Mouse (Mus musculus) brain, embryonic 14.5 days (tissue): ENCODE data around the gene Sdccag8. TPM values are rescaled to one million over a fixed set of nuclear protein-coding genes. Genes with fewer than 3 reads are reported as not detected.

Source experiments
- DNase-seq: peaks from one replicate; pipeline ENCODE4 v3.0.0-alpha.2; 2011; ENCODE audit warnings: low read depth
- CTCF ChIP-seq: fragments of 200-500 bp; IDR thresholded peaks from 2 replicates; pipeline ENCODE4 v1.5.1; 2012; ENCODE audit warnings: inconsistent platforms, mild to moderate bottlenecking, moderate library complexity, borderline replicate concordance; ENCODE audit not compliant: insufficient read depth, insufficient read length; ENCODE audit errors: extremely low read depth
- POLR2A ChIP-seq: fragments of 200-500 bp; IDR thresholded peaks from 2 replicates; pipeline ENCODE4 v1.6.1; 2012; ENCODE audit warnings: mild to moderate bottlenecking, inconsistent platforms, borderline replicate concordance; ENCODE audit not compliant: poor library complexity, insufficient read depth, insufficient read length, severe bottlenecking; ENCODE audit errors: extremely low read depth
- polyA plus RNA-seq: library from polyadenylated mRNA; depleted of rRNA; stranded (reverse); fragments of >200 nt; gene quantifications from 2 replicates; pipeline ENCODE4 v1.2.3, GENCODE M21; 2012; rRNA removed

The Sdccag8 gene
- polyA plus RNA-seq, result 11.2 and 11.4 TPM in 2 replicates

GRCm38 (mm10) chr1:176814591-176815062 is at the start of gene Sdccag8:
Gene Sdccag8, plus strand, starts transcription at chr1:176814660.
- TF ChIP-seq POLR2A (no peak), CTCF (no peak)
- peak; percentile 99 for DNase-seq

GRCm38 (mm10) chr1:176774533-176774932 is 39.9 kb upstream of the Sdccag8 start:
- no peak for TF ChIP-seq POLR2A
- no peak for TF ChIP-seq CTCF
- peak; percentile 29 for DNase-seq

- TF ChIP-seq POLR2A (no peak), CTCF (no peak)
These were observed 25.1 kb upstream of the Sdccag8 start for GRCm38 (mm10) chr1:176789326-176789725.

DNA sequence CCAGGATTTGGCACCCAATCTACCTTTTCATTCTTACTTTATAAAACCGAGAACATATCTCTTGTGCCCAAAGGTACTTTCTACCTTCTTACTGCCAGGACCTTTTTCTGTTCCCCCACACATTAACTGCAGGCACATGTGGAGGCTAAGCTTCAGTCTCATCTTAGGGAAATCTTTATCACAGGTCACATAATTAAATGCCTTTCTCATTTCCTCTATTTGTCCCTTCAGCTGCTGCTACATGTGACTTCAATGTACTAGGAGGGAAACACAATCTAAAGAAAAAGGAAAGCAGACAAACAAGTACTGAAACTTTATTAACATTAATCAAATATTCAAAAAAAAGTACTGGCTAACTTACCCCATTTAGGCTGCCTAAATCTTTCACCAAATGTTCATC is 22.3 kb upstream of the Sdccag8 start:
- DNase-seq, result no peak
- TF ChIP-seq POLR2A (no peak), CTCF (no peak)

More at GRCm38 (mm10) chr1:176789326-176789725, 25.1 kb upstream of the Sdccag8 start:
- no peak for DNase-seq

GRCm38 (mm10) chr1:176798673-176799072 is 15.8 kb upstream of the Sdccag8 start:
- no peak for DNase-seq
- TF ChIP-seq CTCF (no peak), POLR2A (no peak)

GRCm38 (mm10) chr1:176800728-176801365 is 13.6 kb upstream of the Sdccag8 start:
- DNase-seq, result peak; percentile 93
- TF ChIP-seq POLR2A (no peak), CTCF (no peak)

DNA sequence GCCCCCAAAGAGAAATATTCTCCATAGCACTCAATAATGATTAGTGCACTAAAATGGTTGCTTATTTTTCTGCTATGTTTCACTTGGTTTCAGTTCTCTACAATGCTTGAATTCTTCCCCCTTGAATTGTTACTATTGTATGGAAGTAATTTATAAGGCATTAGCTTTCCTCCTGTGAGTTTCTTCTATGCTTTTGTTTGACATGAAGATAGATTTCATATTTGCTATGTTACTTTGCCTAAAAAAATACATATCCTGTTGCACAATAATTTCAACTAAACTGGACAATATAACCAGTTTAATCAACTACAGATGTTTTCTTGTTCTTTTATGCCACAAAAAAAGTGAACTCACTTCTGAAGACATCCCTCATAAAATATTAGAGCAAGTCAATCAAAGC is 4.3 kb upstream of the Sdccag8 start:
- TF ChIP-seq CTCF, result no peak
- TF ChIP-seq POLR2A, result no peak
- DNase-seq, result no peak

GRCm38 (mm10) chr1:176811892-176812291 is 2.6 kb upstream of the Sdccag8 start:
- no peak for DNase-seq

DNA sequence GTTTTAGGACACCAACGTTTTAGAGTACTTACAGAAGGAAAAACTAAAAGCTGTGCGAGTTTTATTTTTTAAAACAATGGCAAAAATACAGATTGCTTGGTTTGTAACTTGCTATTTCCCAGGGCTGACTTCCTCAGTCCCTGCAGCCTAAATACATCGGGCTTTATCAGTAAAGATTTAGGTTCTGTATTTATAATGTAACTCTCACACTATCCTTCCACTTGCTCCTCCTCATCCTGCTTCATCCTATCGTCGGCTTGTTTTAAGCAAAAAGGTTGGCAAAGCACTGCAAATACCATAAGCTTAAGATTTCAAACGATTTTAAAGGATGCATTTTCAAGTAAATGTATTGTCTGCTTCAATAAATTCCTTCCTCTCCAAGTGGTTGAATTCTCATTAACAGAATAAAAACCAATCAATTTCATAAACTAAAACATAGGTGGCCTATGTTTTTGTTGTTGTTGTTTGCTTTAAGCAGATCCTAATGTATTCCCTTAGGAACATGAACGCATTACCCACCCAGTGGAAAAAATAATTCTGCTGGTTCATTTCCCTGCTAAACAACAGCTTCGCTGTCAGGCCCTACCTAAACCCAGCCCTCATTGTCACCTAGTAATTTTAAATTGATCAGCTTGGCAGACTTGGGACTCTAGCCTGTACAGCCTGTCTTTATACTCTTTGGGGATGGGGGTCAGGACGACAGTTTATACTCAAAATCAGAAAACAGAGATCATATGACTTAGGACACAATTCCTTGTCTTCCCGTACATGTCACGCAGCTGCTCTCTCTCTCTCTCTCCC is 1.8 kb upstream of the Sdccag8 start:
- TF ChIP-seq CTCF, result no peak
- no peak for TF ChIP-seq POLR2A
- peak; percentile 42 for DNase-seq

More at GRCm38 (mm10) chr1:176811892-176812291, 2.6 kb upstream of the Sdccag8 start:
- TF ChIP-seq CTCF, result no peak
- no peak for TF ChIP-seq POLR2A

GRCm38 (mm10) chr1:176813292-176814035 is 996 bp upstream of the Sdccag8 start:
- TF ChIP-seq CTCF (no peak), POLR2A (no peak; the same call in 1 of the 2 replicates)
- DNase-seq, result peak; percentile 80

GRCm38 (mm10) chr1:176814036-176814420 is 432 bp upstream of the Sdccag8 start, which contains the start of gene Cep170:
Gene Cep170, minus strand, starts transcription at chr1:176814067.
- DNase-seq, result peak; percentile 100
- TF ChIP-seq POLR2A, result peak; percentile 67; the same call in 1 of the 2 replicates
- no peak for TF ChIP-seq CTCF
